Mouse (Mus musculus) embryonic facial prominence, embryonic 14.5 days (tissue): ENCODE measurements around the gene Plac1. TPM values are rescaled to one million over a fixed set of nuclear protein-coding genes. Genes with fewer than 3 reads are reported as not detected.
"Not testable (repeated sequence)": the region's sequence is repeated elsewhere in the genome, so short reads cannot be mapped to it uniquely, and the experiment has no call there.

Experiments
- ATAC-seq: fragments of 200-750 bp; cut with Nextera tagmentation; 2 replicates; pipeline ENCODE4 v1.8.0; 2017; ENCODE audit warnings: low read depth, moderate number of reproducible peaks, moderate TSS enrichment
- DNase-seq: peaks from one replicate; pipeline ENCODE4 v3.0.0-alpha.2; 2015; ENCODE audit warnings: low spot score
- H3K27ac ChIP-seq: fragments of 300-500 bp; sonication (generic); replicated peaks from 2 replicates; pipeline ENCODE4 v1.5.1; 2014; ENCODE audit warnings: low read depth, mild to moderate bottlenecking, low read length, moderate library complexity
- H3K27me3 ChIP-seq: fragments of 300-500 bp; sonication (generic); replicated peaks from 2 replicates; pipeline ENCODE4 v1.6.1; 2014; ENCODE audit warnings: low read length; ENCODE audit not compliant: control insufficient read depth, insufficient read depth
- H3K36me3 ChIP-seq: fragments of 300-500 bp; sonication (generic); 2 replicates; pipeline ENCODE4 v1.6.1; 2014; ENCODE audit warnings: low read length, mixed read lengths; ENCODE audit not compliant: control insufficient read depth, insufficient read depth
- H3K4me1 ChIP-seq: fragments of 300-500 bp; sonication (generic); 2 replicates; pipeline ENCODE4 v1.6.1; 2014; ENCODE audit warnings: antibody characterized with exemption, low read length; ENCODE audit not compliant: control insufficient read depth, insufficient read depth
- H3K4me2 ChIP-seq: fragments of 300-500 bp; sonication (generic); 2 replicates; pipeline ENCODE4 v1.6.1; 2014; ENCODE audit warnings: low read depth, mild to moderate bottlenecking, low read length, moderate library complexity, mixed read lengths
- H3K4me3 ChIP-seq: fragments of 300-500 bp; sonication (generic); 2 replicates; pipeline ENCODE4 v1.5.1; 2014; ENCODE audit warnings: low read depth, mild to moderate bottlenecking, low read length
- H3K9ac ChIP-seq: fragments of 300-500 bp; sonication (generic); 2 replicates; pipeline ENCODE4 v1.6.1; 2014; ENCODE audit warnings: low read depth, mild to moderate bottlenecking, low read length, moderate library complexity, mixed read lengths
- H3K9me3 ChIP-seq: fragments of 300-500 bp; sonication (generic); 2 replicates; pipeline ENCODE4 v1.6.1; 2016; ENCODE audit warnings: low read length; ENCODE audit not compliant: control insufficient read depth
- WGBS: fragments of 180-500 bp; shearing (Covaris S2); extraction: QIAGEN DNeasy Blood & Tissue Kit; methylation state at CpG from one replicate; pipeline ENCODE4 v1.1.7; 2014; 5-methylcytosine and 5-hydroxymethylcytosine counted together
- microRNA counts: library from miRNA; unstranded; fragments of <30 nt; microRNA quantifications from one replicate; lab custom pipeline; 2017
- microRNA-seq: library from miRNA; unstranded; fragments of <30 nt; microRNA quantifications from one replicate; pipeline ENCODE4, GENCODE M21; 2016; ENCODE audit warnings: borderline number of aligned reads
- polyA plus RNA-seq: library from polyadenylated mRNA; unstranded; fragments of >200 nt; fragmentation: Nextera tagmentation; extraction: Ambion mirVana; gene quantifications from 2 replicates; pipeline ENCODE4 v1.2.1, GENCODE M21; 2014

Plac1 gene
- polyA plus RNA-seq, 1 experiment from 2014 or later = 13.7 TPM

GRCm38 (mm10) chrX:53025471-53026223 is 214.3 kb downstream of the Plac1 start:
- Histone ChIP-seq H3K9me3 (no peaks in the 10 kb centered on the region), H3K27ac (no peak overlapping the region), H3K36me3 (no peaks in the 10 kb centered on the region), H3K4me2 (no peak overlapping the region), H3K4me3 (no peak overlapping the region), H3K9ac (no peak overlapping the region), H3K4me1 (no peaks in the 10 kb centered on the region), H3K27me3 (no peaks in the 10 kb centered on the region)
- DNase-seq (peak; percentile 42), ATAC-seq (no peak)
- 54% methylated on average over 11 of the region's 11 CpGs for WGBS

GRCm38 (mm10) chrX:53024268-53024667 is 215.6 kb downstream of the Plac1 start:
- not testable (repeated sequence) for H3K4me3 ChIP-seq, H3K27ac ChIP-seq, H3K9me3 ChIP-seq, H3K36me3 ChIP-seq, H3K9ac ChIP-seq, H3K27me3 ChIP-seq, H3K4me1 ChIP-seq, ATAC-seq, H3K4me2 ChIP-seq
- DNase-seq = peak; percentile 39
- WGBS = 26% methylated on average over 3 of the region's 3 CpGs

GRCm38 (mm10) chrX:53023021-53023420 is 216.9 kb downstream of the Plac1 start:
- no peak overlapping the region for H3K27ac ChIP-seq
- DNase-seq = no peak
- no peak overlapping the region for H3K9ac ChIP-seq
- H3K4me3 ChIP-seq = no peak overlapping the region
- no peaks in the 10 kb centered on the region for H3K27me3 ChIP-seq
- no peak for ATAC-seq
- no peak overlapping the region for H3K4me2 ChIP-seq
- 80% methylated on average over 2 of the region's 2 CpGs for WGBS
- no peaks in the 10 kb centered on the region for H3K9me3 ChIP-seq
- H3K4me1 ChIP-seq = no peaks in the 10 kb centered on the region
- no peaks in the 10 kb centered on the region for H3K36me3 ChIP-seq

MicroRNAs within 50 kb of the gene (microRNA counts, 519-probe panel; counts per million panel counts)
- microRNA mmu-miR-322 (lab: Ali Mortazavi, UCI) = 3,770 counts per million, percentile 87 among the panel's probes with 10 or more counts
- microRNA mmu-miR-351 (lab: Ali Mortazavi, UCI) = 2,999 counts per million, percentile 70 among the panel's probes with 10 or more counts
- 19.3 counts per million for microRNA mmu-miR-450a-3p (lab: Ali Mortazavi, UCI)
- 3,840 counts per million, percentile 88 among the panel's probes with 10 or more counts for microRNA mmu-miR-450a-5p (lab: Ali Mortazavi, UCI)
- microRNA mmu-miR-450b-3p (lab: Ali Mortazavi, UCI) = 2,518 counts per million, percentile 49 among the panel's probes with 10 or more counts
- 1,207 counts per million, percentile 3 among the panel's probes with 10 or more counts for microRNA mmu-miR-450b-5p (lab: Ali Mortazavi, UCI)
- 2,620 counts per million, percentile 55 among the panel's probes with 10 or more counts for microRNA mmu-miR-503 (lab: Ali Mortazavi, UCI)
- 2,505 counts per million, percentile 49 among the panel's probes with 10 or more counts for microRNA mmu-miR-542-3p (lab: Ali Mortazavi, UCI)
- 2,884 counts per million, percentile 66 among the panel's probes with 10 or more counts for microRNA mmu-miR-542-5p (lab: Ali Mortazavi, UCI)

Small RNA genes lying within 50 kb of the gene (microRNA-seq; reads per million reads assigned to microRNA genes)
- gene Mir322 = 32,643 reads per million, percentile 98 among the genes with 10 or more reads in this experiment
- 7,771 reads per million, percentile 93 among the genes with 10 or more reads in this experiment for gene Mir351
- gene Mir450-1 = 41.3 reads per million, percentile 42 among the genes with 10 or more reads in this experiment
- 24.7 reads per million, percentile 36 among the genes with 10 or more reads in this experiment for gene Mir450-2
- 399 reads per million, percentile 66 among the genes with 10 or more reads in this experiment for gene Mir450b
- gene Mir503 = 1,709 reads per million, percentile 80 among the genes with 10 or more reads in this experiment
- gene Mir542 = 1,178 reads per million, percentile 76 among the genes with 10 or more reads in this experiment

Other genes with a start within 250 kb of the Plac1 start
- 18.2 and 19.9 TPM in 2 replicates for gene Fam122b, start 29.7 kb upstream of the Plac1 start, polyA plus RNA-seq
- not detected in 2 replicates for gene Fam122c, start 33.3 kb upstream of the Plac1 start, polyA plus RNA-seq
- gene Mospd1, start 130.4 kb upstream of the Plac1 start, polyA plus RNA-seq = 77.1 and 81.7 TPM in 2 replicates
- not detected in 2 replicates for gene Etd, start 194.8 kb upstream of the Plac1 start, polyA plus RNA-seq